Mouse (Mus musculus) cortical plate, adult 2 months (tissue): ENCODE measurements at regions not wholly inside any gene's neighbourhood (a gene's known extent, or its start where the extent isn't known, plus 50 kb on each side); places are given as distances from the start of the nearest gene placed in this dataset.

ENCODE experiments used
- CTCF ChIP-seq: fragments of 200-500 bp; IDR thresholded peaks from 2 replicates; pipeline ENCODE4 v1.5.1; 2011; ENCODE audit warnings: mild to moderate bottlenecking, control low read depth, low read length; ENCODE audit not compliant: insufficient read depth; ENCODE audit errors: extremely low read depth
- POLR2A ChIP-seq: fragments of 200-500 bp; IDR thresholded peaks from 2 replicates; pipeline ENCODE4 v1.6.1; 2011; ENCODE audit warnings: mild to moderate bottlenecking, low read length, control low read depth; ENCODE audit not compliant: insufficient read depth; ENCODE audit errors: extremely low read depth

DNA sequence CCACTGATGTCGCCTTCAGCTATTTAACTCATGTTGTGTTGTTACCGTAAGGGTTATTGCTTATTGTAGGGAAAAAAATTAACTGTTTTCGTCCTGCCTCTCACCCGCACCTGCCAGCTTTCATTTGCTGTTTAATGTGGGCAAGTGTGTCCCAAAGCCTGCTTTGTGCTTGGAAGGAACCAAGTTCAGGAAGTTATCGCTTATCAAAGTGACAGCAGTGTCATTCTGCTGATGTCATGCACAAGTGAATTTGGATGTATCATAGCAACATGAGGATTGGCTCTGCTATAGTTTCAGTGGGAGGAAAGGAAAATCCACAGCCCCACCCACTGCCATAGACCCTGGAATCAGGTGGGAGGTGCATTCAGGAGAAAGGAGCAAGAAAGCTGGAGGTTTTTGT, 276.5 kb downstream of the Rnf144b start:
- no peak for TF ChIP-seq POLR2A
- TF ChIP-seq CTCF = no peak
